Mouse (Mus musculus) adrenal gland, adult 18-20 months (tissue): Measurements from ENCODE around the gene Anks1. TPM values are rescaled to one million over a fixed set of nuclear protein-coding genes. Genes with fewer than 3 reads are reported as not detected.
"Not testable (repeated sequence)": the region's sequence is repeated elsewhere in the genome, so short reads cannot be mapped to it uniquely, and the experiment has no call there.

Experiments used
- DNase-seq, 2 experiments: peaks; one replicate each; pipeline ENCODE4 v3.0.0; 2021 to 2022; ENCODE audit warnings: low spot score in 2 of 2
- total RNA-seq, 2 experiments: library from RNA; stranded (reverse); gene quantifications; 1 replicate in 1 of 2; 2 replicates in 1 of 2; pipeline ENCODE4 v1.2.3; 2021

The Anks1 gene
- total RNA-seq, 2 experiments from 2014 or later: 23.6 to 29.1 TPM

DNA sequence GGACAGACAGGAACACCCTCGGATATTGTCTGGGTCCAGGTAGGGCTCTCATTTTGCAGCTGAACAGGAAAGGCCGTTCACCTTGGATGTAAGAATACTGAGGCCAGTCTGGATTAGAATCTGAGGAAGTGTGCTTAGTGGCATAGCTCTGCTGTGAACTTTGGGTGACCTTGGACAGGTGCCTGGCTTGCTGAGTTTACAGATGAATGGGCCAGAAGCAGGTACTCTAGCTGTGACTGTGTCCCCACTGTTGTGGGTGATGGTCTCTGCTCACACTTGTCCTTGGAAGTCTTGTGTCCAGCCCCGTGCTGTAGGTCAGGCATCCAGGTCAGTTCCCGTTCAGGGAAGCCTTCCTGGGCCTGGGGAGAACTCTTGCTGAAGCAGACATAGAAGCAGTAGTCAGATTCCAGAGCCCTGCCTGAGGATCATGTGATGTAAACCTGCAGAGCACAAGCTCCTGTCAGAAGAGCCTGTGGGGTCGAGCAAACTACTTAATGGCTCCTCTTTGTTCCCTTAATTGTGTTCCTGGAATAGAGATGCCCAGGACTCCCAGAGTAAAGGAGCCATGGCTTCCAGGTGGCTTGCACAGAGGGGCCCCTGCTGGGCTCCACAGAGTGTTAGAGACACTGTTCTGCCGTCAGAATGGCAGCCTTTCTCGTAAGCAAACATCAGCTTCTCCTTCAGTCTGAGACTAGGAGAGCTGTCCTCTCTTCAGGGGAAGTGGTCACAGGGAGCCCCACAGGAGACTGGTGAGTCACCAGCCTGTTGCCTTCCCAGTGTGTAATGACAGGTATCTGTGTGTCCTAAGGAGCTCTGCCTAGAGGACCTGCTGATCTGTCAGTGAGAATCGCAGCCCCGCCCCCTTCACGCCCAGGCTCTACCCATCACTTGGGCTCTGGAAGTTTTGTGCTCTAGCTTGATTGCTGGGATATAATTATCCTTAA, 85.2 kb downstream of the Anks1 start:
- DNase-seq: no peak

DNA sequence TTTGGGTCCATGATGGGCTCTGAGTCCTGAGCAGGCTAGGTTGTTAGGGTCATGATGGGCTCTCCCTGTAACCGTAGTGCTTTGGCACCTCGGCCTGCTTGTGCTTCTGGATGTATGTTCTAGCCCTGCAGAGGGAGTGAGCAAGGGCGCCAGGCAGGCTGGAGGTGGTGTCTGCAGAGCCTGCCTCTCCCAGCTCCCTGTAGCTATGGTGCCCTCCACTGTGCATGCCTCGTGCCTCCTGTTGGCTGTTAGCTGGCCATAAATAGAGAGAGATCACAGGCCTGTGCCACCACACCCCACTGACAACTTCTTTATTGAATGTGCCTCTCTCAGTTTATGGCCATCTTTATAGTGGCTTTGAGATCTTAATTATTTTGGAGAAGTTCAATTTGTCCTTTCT, 87.2 kb downstream of the Anks1 start:
- no peak for DNase-seq

GRCm38 (mm10) chr17:27997212-27997611, 88.1 kb downstream of the Anks1 start:
- no peak for DNase-seq

DNA sequence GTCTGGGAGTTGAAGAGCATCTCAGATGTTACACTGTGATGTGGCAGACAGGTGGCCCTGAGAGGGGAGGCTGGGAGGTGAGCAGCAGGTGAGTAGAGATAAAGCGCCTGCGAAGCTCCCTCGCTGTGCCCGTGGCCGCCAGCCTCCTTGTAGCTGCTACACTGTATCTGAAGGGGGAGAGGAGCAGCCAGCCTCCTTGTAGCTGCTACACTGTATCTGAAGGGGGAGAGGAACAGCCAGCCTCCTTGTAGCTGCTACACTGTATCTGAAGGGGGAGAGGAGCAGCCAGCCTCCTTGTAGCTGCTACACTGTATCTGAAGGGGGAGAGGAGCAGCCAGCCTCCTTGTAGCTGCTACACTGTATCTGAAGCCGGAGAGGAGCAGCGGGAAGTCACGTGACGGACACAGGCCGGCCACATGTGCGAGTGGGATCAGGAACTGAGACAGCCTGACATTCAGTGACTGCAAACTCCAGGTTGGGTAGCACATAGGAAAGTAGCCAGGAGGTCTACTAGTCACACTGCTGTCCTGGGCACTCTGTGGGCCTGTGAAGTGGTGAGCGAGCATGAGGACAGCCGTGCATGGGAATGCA, 90.7 kb downstream of the Anks1 start:
- DNase-seq: not testable (repeated sequence)

DNA sequence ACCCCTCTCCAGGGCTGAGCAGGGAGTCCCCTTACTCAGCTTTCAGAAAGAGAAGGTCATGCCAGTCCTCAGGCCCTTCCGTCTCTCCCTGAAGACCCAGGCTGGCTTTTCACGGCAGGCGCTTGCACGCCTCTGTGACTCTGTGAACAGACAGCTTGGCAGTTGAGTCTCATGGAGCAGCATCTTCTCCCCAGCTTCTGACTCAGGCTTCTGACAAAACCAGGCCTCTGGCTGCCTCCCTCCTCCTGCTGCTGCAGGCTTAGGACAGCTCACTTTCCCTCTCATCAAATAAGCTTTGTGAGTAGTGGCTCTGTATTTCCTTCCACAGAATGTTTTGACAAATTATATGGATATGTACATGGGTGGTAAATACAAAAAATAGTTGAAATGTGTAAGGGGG, 91.3 kb downstream of the Anks1 start:
- DNase-seq: no peak

- DNase-seq: no peak
These were observed 91.7 kb downstream of the Anks1 start for GRCm38 (mm10) chr17:28000851-28001250.

- no peak for DNase-seq
These were observed 96.3 kb downstream of the Anks1 start for GRCm38 (mm10) chr17:28005393-28005792.

DNA sequence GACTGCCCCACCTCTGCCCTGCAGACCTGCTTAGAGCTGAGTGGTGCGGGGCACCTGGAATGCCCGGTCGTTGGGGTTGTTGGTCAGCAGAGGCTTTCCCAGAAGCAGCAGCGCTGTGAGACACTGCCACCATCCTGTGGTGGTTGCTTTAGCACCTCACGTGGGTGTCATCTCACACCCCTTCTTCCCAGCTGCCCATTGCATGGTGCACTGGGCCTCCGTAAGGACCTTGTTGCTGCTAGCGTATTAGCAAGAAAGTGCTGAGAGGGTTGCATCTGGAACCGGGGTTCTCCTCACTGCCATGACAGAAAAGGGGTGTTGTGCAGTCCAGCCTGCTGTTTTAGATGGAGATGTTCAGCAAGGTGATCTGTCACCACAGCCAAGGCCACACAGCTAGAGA, 97.1 kb downstream of the Anks1 start:
- DNase-seq: no peak

DNA sequence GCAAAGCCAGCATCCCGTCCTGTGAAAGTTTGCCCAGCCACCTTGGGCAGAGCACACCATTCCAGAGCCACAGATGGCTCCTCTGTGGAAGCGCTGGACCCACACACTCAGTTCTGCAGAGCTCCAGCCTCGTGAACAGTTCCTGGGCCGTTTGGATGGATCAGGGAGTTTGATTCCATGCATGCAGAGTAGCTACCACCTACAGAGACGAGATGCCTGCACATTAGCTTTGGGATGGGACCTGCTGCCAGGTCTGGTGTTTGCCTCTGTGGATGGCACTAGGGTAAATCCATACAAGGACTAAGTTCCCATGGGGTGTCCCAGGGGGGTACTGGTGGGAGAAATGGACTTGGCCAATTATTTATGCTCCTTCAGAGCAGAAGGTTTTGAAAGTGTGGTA, 97.5 kb downstream of the Anks1 start:
- no peak for DNase-seq

DNA sequence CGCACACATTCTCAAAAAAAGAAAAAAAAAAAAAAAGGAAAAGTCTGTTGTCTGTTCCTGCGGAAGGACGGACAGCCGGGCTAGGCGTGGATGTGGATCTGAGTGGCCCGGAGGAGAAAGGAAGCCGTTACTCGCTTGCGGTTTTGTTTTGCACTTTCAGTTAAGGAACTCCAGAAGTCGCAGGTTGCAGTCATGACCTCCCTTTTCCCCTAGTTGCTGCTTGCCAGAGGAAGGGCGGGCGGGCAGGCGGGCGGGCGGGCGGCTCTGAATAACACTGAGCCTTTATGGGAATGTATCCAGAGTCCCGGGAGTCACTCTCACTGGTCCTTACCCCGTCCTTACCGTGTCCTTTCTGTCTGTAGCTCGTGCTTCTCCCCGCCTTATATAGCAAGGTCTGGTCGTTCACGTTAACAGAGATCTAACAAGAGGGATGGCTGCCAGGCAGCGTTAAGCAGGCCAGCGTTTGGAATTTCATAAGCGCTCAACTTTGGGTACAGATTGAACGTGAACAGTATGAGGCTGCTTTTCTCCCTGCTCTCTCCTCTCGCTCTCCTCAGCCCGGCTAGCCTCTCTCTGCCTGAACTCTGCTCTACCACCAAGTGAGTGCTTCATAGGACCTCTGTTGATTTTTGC, 98.2 kb downstream of the Anks1 start:
- peak in 1 of 2 experiments; percentile 12 for DNase-seq

DNA sequence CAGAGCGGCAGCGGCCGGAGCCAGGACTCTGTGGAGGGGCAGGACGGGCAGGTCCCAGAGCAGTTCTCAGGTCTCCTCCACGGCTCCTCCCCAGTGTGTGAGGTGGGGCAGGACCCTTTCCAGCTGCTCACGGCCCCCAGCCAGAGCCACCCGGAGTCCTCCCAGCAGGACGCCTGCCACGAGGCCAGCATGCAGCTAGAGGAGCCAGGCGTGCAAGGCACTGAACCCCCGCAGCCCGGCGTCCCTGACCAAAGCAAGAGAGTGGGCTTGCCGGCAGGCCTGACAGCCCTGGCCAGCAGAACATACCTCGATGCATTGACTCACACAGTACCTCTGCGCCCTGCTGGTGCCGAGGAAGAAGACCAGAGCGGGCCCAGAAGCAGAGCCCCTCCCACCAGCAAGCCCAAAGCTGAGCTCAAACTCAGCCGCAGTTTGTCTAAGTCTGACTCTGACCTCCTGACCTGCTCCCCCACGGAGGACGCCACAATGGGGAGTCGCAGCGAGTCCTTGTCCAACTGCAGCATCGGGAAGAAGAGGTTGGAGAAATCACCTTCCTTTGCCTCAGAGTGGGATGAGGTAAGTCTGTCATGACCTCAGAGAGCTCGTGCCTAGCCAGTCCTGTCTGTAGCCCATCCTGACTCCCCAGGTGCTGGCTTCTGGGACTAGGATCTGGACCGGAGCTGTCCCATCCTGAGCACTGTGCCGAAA, 98.9 kb downstream of the Anks1 start:
- peak in 1 of 2 experiments; percentile 8 for DNase-seq

DNA sequence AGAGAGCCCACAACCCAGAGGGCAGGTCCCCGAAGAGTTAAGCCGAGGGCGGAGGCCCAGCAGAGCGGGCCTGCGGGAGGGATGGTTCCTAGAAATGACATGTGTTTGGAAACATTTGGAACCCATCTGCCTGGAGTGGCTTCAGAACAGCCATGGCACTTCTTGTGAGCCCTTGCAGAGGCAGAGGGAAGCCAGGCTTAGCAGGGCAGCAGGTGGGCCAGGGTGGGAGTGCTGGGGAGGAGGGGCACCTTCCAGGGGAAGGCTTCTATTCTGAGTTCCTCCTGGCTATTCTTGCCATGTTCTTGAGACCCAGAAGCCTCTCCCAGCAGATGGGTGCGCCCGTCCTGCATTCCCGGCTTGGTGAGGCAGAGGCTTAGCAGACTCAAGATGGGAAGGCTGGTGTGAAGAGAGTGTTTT, 99.5 kb downstream of the Anks1 start:
- no peak for DNase-seq

- DNase-seq: no peak
These were observed 100.1 kb downstream of the Anks1 start for GRCm38 (mm10) chr17:28009066-28009715.

DNA sequence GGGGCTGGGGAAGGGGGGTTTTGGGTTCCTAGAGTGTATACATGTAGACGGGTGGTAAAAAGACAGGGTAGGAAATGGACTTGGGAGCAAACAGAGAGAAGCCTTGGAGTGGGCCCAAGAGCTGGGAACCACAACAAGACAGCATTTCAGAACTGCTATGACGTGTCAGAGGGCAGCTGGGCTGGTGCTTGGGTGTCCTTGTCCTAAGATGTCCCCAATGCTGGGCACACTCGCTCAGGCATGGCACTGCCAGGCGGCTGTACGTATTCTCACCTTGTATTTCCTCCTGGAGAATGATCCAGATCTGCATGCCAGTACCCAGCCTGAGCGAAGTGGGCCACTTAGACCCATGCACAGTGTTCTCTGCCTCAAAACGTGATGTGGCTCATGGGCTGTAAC, 100.6 kb downstream of the Anks1 start:
- peak in 1 of 2 experiments; percentile 44 for DNase-seq

DNA sequence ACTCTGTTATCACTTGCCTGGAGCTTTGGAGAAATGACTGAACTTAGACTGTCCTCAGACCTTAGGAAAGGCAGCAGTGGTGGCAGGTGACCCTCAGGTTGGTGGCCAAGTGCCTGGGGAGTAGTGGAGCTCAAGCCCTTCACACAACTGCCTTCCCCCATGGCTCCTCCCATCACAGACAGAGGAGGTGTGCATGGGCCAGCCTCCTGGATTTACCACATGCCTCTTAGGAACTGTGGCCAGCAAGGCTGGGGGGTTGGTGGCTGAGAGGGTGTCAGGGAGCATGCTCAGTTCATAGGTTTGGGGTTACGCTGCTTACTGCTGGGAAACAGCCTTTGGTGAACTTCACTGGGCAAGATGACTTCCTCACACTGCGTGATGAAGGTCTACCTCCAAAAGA, 101.8 kb downstream of the Anks1 start:
- DNase-seq: no peak

- DNase-seq: no peak
These were observed 103.7 kb downstream of the Anks1 start for GRCm38 (mm10) chr17:28012851-28013250.

- no peak for DNase-seq
These were observed 104.3 kb downstream of the Anks1 start for GRCm38 (mm10) chr17:28013259-28013875.

GRCm38 (mm10) chr17:28014449-28014848, 105.3 kb downstream of the Anks1 start:
- no peak for DNase-seq

DNA sequence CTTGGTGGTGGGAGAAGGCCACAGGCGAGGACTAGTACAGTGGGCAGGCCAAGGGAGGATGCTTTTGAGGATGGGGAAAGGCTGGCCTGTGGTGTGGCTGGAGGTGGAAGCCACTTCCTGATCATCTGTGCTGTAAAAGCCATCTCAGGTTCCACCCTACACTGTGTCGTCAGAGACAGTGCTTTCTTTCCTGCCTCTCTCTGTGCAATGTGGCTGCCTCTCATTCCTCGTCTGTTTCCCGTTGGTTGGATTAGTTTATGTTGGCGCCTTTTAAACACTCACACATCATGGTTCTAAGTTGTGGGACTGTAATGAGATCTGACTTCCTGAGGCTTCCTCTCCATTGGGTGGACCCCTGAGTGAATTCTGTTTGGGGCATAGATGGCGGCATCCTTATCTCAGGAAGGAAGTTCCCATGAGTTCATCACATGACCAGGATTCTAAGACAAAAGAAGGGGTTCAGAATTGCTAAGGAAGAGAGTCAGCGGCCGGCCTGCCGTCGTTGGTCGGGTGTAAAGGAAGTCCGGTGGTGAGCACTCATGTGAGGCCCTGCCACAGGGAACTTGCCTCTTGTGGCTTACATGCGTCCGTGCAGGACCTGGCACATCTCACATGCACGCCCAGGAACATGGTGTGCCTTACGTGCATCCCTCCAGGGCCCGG, 106.1 kb downstream of the Anks1 start:
- DNase-seq: no peak
